Mouse (Mus musculus) right cerebral cortex, adult 18-20 months (tissue): ENCODE measurements around the gene Elmsan1.

Experiments used
- DNase-seq: peaks from one replicate; pipeline ENCODE4 v3.0.0; 2022; ENCODE audit warnings: mixed read lengths

Gene Elmsan1

GRCm38 (mm10) chr12:84142281-84143050 lies 76.2 kb downstream of the Elmsan1 start:
- no peak for DNase-seq

DNA sequence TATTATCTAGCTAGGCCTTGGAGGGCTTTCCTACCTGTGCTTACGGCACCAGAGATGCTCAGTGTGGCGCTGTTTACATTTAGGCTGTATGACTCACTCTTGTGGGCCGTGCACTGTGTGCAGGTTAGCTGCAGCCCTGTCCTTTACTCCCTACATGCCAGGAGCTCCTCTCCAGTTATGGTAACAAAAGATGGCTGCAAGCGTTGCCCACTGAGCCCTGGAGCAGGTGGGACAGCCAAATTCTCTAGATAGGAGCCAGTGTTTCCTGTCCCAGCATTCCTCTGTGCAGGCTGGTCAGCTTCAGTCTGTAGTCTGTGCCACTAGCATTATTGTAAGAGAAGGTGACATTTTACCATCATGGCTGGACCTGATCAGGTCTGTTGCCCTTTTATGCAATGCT lies 77.4 kb downstream of the Elmsan1 start:
- no peak for DNase-seq

DNA sequence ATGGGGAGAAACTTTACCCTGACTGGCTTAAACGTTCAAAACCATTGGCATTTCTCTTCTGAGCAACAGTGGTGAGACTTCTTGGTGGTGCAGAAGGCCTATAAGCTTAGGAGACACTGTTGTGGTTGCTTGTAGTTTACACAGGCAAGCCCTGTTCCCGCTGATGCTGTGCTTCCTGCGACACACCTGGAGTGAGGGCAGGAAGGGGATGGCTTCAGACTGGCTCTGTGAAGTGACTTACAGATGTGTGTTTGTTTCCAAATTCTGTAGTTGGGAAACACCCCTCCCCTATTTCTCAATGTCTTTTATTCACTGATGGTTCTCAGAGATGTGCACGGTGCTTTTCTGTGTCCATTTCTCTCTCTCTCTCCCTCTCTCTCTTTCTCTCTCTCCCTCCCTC lies 78.5 kb downstream of the Elmsan1 start:
- DNase-seq = no peak

DNA sequence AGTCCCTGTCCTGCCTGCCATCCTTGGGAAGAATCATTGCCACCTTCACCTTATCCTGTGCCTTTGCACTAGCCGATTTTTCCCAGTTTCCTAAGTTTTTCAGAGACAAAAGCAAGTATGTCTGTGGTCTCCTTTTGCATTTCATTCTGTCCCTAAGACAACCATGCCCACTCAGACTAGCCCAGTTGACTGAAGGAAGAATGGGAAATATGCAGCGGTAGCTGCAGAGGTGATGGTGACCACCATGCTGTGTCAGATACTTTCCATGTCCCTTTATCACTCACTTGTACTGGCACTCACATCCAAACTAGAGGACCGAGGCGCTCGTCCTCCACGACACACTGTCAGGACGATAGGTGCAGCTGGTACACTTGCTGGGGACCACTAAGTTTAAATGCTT lies 81.5 kb downstream of the Elmsan1 start:
- no peak for DNase-seq

DNA sequence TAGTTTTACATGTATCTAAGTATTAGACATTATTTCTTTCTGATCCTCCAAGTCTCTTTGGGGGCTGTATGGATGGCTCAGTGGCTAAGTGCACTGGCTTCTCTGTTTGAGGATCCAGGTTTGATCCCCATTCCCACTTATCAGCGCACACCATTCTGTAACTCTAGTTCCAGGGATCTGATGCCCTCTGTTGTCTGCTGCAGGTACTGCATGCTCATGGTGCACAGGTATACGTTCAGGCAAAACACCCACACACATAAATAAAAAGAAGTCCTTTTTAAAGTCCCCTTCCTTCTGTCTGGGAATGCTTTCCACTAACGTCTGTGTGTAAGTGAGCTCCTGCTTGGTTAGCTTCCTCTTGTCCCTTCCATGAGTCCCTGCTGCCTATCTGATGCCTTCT lies 86.4 kb downstream of the Elmsan1 start:
- DNase-seq = no peak

GRCm38 (mm10) chr12:84129931-84130330 lies 88.8 kb downstream of the Elmsan1 start:
- DNase-seq = no peak

- DNase-seq = no peak
These were observed 90.1 kb downstream of the Elmsan1 start for GRCm38 (mm10) chr12:84128576-84128975.

DNA sequence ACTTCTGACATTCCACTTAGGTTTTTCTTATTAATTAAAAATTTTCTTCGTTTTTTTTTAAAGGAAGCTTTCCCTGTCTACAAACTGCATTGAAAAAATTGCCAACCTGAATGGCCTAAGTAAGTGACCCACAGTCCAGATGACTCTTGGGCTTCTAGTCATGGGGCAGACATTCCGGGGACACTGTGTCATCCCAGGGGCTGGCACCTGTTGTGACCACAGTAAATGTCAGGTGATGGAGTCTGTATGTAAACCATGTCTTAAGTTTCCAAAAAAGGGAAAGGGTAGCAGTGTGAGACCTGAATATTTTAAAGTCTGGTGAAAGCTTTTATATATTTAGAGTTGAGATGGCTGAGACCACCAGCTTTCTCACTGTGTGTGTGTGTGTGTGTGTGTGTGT lies 91.8 kb downstream of the Elmsan1 start:
- DNase-seq = no peak

- DNase-seq = no peak
These were observed 92.8 kb downstream of the Elmsan1 start for GRCm38 (mm10) chr12:84125892-84126291.

GRCm38 (mm10) chr12:84119584-84119983 lies 99.1 kb downstream of the Elmsan1 start:
- no peak for DNase-seq

DNA sequence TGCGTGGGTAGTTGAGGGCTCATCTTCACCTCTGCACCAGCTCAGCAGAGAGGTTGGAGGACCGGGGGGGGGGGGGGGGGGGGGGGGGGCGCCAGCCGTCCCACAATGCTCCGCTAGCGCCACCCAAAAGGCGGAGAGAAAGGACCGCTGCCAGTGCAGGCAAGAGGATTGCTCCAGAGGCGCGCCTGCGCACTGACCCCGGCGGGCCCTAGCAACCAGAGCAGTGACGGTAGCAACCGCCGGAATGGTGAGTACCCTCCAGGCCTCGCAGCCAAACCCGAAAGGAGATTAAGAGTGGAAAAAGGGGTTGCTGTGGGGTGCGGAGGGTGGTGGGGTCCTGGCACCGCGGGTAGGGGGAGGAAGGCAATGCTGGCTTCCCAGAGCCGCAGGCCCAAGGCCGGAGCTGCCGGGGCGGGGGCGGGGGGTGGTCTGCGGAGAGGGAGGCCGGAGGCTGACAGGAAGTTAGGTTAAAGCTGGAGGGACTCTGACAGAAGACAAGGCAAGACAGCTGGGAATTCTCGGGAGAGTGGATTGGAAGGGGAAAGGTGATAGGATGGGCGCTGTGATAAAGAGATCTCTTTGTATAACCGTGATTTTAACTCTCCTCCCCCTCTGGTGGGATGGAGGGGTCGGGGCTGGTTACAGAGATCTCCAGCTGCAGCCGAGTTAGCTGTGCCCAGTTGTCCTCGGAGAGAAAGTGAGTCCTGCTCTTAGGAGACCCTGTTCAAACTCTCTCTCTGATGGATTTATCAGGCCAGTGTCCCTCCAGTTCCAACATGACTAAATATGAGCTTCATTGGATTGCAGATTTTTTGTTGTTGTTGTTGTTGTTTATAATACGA lies 104.3 kb downstream of the Elmsan1 start, which contains the start of gene Dnal1:
Gene Dnal1, plus strand, starts transcription at position 214 of the 842 bp plus-strand sequence.
- peak; percentile 92 for DNase-seq

GRCm38 (mm10) chr12:84113676-84114075 lies 105.0 kb downstream of the Elmsan1 start:
- DNase-seq = no peak

DNA sequence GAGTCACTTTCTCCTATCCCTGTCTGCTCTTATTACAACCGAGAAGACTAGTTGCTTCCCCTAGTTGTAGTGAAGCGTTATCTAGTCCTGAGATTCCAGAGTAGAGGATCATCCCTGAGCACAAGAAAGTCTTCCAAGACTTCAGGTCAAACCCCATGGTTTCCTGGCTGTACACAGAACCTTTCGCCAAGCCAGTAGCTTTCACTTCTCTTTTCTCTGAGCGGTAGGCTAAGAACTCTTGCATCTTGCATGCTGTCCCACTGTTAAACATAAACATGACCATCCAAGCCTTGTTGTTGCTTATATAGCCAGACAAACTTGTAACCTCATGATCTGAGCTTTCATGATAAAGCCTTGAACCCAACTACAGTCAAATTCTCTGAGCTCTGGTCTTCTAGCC lies 107.9 kb downstream of the Elmsan1 start:
- no peak for DNase-seq

- DNase-seq = no peak
These were observed 108.8 kb downstream of the Elmsan1 start for GRCm38 (mm10) chr12:84109924-84110323.

- no peak for DNase-seq
These were observed 111.0 kb downstream of the Elmsan1 start for GRCm38 (mm10) chr12:84107692-84108091.

DNA sequence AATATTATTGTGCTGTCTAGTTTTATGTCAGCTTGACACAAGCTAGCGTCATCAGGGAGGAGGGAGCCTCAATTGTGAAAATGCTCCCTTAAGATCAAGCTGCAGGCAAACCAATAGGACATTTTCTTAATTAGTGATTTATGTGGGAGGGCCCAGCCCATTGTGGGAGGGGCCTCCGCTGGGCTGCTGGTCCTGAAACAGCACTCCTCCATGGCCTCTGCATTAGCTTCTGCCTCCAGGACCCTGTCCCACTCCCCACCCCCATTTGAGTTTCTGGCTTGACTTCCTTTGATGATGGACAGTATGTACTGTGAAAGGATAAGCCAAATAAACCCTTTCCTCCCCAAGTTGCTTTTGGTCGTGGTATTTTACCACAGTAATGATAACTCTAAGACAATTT lies 111.7 kb downstream of the Elmsan1 start:
- no peak for DNase-seq

DNA sequence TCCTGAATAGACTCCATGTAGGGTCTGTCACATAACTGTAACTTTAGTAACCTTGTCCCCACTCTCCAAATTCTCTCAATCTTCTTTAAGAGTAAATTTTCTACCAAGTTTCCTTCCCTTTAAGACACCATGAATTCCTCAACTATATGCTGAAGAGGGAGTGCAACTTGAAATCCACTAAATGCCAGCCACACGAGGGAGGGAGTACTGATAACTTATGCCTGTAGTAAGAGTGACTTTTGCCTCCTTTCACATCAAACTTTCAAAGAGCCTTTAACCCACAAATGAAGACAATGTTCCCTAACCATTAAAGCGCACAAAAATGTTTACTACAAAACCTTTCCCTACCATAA lies 117.2 kb downstream of the Elmsan1 start:
- DNase-seq = no peak

GRCm38 (mm10) chr12:84100604-84101492 lies 117.8 kb downstream of the Elmsan1 start, which contains the start of gene Acot6:
TSS of gene Acot6 (plus strand) at chr12:84100654.
- peak; percentile 40 for DNase-seq

GRCm38 (mm10) chr12:84100071-84100470 lies 118.6 kb downstream of the Elmsan1 start:
- DNase-seq = no peak

DNA sequence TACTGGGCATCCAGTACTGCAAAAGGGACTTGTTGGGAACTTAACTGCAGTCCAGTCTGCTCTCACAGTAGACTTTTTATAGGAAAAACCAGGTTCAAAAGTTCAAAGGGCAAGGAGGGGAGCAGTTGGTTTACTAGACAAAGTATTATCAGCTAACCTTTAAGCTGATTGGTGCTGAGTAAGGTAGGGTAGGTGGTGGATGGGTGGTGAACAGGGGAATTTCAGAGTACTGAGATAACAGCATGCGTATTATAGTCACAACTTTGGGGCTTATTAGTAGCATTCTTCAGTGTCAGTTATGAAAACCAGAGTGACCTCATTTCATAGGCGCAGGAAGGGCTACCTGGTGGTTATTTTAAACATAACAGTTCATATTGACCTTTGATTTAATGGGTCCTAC lies 119.1 kb downstream of the Elmsan1 start:
- DNase-seq = no peak
